Mouse (Mus musculus): ENCODE data around the gene Tmem201. TPM values are rescaled to one million over a fixed set of nuclear protein-coding genes. Genes with fewer than 3 reads are reported as not detected.
"Not testable (repeated sequence)": the region's sequence is repeated elsewhere in the genome, so short reads cannot be mapped to it uniquely, and the experiment has no call there.

The Tmem201 gene
- polyA plus RNA-seq, 1 experiment: 21.7 TPM

DNA sequence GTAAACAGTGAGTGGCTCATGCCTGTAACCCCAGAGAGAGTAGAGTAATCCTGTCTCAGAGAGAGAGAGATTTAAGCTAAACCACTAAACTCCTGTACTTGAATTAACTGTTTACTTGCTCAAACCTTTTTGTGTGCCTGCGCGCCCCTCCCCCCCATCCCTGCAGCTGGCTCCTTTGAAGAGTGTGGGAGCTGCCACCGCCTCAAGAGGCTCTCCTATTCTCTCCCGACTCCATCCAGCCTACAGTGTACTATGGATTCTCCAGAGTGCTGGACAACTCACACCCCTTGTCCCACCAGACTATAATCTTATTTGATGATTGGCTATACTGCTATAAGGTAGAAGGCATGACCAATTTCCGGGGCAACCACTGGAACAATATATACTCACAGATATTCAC is 12.8 kb upstream of the Tmem201 start:
- Histone ChIP-seq H3K27me3 (replicated peaks) (no peaks in the 10 kb centered on the region), H3K4me1 (peaks cover 27% of the 10 kb centered on the region), H3K36me3 (replicated peaks; ENCODE audit: low read length) (peaks cover 68% of the 10 kb centered on the region), H3K4me3 (replicated peaks) (no peak overlapping the region), H3K9me3 (no peaks in the 10 kb centered on the region)
- no peak for TF ChIP-seq FLI1 (IDR thresholded peaks at IDR 0.05; ENCODE audit: low read length)
- no peak for TF ChIP-seq GATA1 (IDR thresholded peaks at IDR 0.05; ENCODE audit: borderline replicate concordance, low read length)

DNA sequence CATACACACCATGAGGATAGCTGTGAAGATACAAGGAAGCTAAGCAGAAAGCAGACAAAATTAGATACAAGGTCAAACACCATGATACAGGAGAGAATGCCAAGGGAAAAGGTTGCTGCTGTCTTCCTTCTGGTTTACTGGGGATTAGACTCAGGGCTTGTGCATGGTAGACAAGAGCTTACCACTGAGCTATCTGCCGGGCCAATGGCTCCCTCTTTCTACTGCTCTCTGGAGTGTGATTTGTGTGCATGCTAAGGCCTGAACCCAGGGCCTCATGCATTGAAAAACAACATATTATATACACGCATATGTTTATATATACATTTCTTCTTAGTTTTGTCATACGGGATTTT is 11.8 kb upstream of the Tmem201 start:
- not testable (repeated sequence) for H3K27me3 ChIP-seq (replicated peaks); H3K9me3 ChIP-seq; H3K4me3 ChIP-seq (replicated peaks)
- Histone ChIP-seq H3K36me3 (replicated peaks; ENCODE audit: low read length) (peaks cover 72% of the 10 kb centered on the region), H3K4me1 (peaks cover 27% of the 10 kb centered on the region)

DNA sequence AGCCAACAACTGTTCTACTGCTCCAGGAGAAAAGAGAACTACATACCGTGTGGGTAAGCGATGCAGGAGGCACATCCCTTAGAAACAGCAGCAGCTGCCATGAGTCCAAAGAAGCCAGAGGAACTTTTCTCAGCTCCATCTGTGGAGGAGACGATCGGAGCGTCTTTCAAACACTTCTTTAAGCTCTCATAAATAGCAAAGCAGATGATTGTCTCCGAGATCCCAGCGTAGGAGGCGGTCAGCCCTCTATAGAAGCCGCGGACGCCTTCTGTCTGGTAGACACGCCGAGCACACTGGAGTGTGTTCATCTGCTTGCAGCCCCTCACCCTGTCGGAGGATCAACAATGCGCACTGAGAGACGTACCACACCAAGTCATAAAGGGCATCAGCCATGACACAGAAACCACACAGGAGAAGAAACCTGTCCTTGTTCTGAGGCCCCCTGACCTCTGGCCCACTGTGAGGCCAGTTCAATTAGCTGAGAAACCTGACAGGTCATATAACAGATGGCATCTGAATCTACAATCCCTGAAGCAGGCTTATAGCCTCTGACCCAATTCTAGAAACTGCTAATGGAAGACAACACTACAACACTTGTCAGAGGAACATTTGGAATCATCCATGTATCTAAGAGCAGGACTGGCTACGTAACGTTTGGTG is 11.3 kb upstream of the Tmem201 start:
- H3K36me3 ChIP-seq (replicated peaks; ENCODE audit: low read length): peaks cover 72% of the 10 kb centered on the region
- no peak for TF ChIP-seq GATA1 (IDR thresholded peaks at IDR 0.05; ENCODE audit: borderline replicate concordance, low read length)
- TF ChIP-seq FLI1 (IDR thresholded peaks at IDR 0.05; ENCODE audit: low read length): no peak

DNA sequence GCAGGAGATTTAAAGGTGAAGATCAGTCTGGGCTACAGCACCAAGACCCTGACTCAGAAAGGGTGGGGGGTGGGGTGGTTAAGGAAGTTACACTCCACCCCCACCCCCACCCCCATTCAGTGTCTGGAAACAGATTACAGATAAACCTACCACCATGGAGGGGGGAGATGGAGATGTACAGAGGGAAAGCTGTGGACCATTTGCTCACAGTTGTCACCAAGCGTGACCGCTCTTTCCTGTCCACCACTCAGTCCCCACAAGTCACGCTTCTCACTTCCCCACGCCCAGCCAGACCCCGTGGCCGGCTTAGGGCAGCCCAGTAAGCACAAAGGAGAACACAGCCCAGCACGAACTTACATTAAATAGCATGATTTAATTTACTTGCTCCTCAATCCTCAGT is 6.3 kb upstream of the Tmem201 start:
- peaks cover 10% of the 10 kb centered on the region for H3K4me1 ChIP-seq
- no peaks in the 10 kb centered on the region for H3K9me3 ChIP-seq
- no peak overlapping the region for H3K4me3 ChIP-seq (replicated peaks)
- peaks cover 56% of the 10 kb centered on the region for H3K36me3 ChIP-seq (replicated peaks; ENCODE audit: low read length)
- no peaks in the 10 kb centered on the region for H3K27me3 ChIP-seq (replicated peaks)
- TF ChIP-seq GATA1 (IDR thresholded peaks at IDR 0.05; ENCODE audit: borderline replicate concordance, low read length): no peak

More for the DNA sequence above, 11.3 kb upstream of the Tmem201 start:
- Histone ChIP-seq H3K27me3 (replicated peaks) (no peaks in the 10 kb centered on the region), H3K4me1 (peaks cover 27% of the 10 kb centered on the region), H3K4me3 (replicated peaks) (no peak overlapping the region), H3K9me3 (no peaks in the 10 kb centered on the region)

DNA sequence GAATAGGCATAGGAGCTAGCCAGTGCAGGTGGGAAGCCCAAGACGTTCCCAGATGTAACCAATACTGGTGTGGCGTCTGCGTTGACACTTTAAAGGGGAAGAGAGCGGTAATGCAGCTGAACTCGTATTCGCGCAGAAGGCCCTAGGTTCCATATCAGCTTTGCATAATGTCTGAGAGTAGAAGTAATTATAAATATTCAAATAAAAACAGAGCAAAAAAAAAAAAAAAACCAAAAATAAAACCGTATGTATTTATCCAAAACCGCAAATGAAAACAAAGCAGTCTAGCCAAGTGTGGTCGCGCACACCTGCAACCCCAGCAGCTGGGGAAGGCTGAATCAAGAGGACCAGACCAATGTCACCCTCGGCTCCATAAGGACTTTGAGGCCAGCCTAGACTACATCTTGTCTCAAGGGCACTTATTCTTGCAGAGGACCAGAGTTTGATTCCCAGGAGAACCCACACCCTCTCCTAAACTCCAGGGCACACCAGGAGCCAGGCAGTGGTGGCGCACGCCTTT is 4.2 kb upstream of the Tmem201 start:
- H3K4me3 ChIP-seq (replicated peaks): no peak overlapping the region
- peaks cover 49% of the 10 kb centered on the region for H3K36me3 ChIP-seq (replicated peaks; ENCODE audit: low read length)
- TF ChIP-seq GATA1 (IDR thresholded peaks at IDR 0.05; ENCODE audit: borderline replicate concordance, low read length) (no peak), FLI1 (IDR thresholded peaks at IDR 0.05; ENCODE audit: low read length) (no peak)
- no peaks in the 10 kb centered on the region for H3K27me3 ChIP-seq (replicated peaks)
- H3K4me1 ChIP-seq: peaks cover 23% of the 10 kb centered on the region
- H3K9me3 ChIP-seq: no peaks in the 10 kb centered on the region

DNA sequence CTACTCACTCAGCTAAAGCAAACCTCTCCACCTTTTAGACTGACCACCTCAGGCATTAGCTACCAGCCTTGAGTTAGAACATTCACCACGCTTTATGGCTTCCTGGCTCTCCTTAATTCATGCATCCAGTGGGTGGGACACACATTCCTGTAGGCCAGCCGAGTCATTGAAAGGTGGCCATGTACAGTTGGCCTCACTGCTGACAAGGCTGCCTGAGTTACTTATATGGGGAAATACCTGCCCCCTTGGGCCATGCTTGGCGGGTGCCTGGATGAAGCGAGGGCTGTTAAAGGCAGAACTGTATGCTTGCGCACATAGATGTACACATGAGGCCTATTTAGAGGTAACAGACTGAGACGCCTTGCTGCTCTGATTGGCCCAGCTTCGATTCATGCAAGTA is 2.5 kb upstream of the Tmem201 start:
- H3K27me3 ChIP-seq (replicated peaks): no peaks in the 10 kb centered on the region
- peaks cover 41% of the 10 kb centered on the region for H3K4me1 ChIP-seq
- H3K4me3 ChIP-seq (replicated peaks): no peak overlapping the region
- H3K36me3 ChIP-seq (replicated peaks; ENCODE audit: low read length): peaks cover 46% of the 10 kb centered on the region
- no peaks in the 10 kb centered on the region for H3K9me3 ChIP-seq
- no peak for TF ChIP-seq GATA1 (IDR thresholded peaks at IDR 0.05; ENCODE audit: borderline replicate concordance, low read length)
- TF ChIP-seq FLI1 (IDR thresholded peaks at IDR 0.05; ENCODE audit: low read length): no peak

DNA sequence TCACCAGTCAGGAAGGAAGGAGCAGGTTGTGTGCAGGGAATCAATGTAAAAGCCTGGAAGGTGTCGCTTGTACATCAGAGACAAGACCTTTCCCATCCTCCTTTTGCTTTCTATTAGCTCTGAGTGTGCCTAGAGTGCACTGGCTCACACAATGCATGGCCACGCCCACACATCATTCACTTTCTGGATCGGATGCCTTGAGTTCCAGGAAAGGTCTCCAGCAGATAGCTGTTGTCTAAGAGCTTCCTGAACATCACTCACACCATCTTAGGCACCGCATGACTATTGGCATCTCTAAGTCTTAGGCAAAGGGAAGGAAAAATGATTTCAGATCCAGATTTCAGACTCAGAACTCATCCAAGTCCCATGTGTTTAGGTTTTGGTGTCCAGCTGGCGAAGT is 1.6 kb upstream of the Tmem201 start:
- TF ChIP-seq GATA1 (IDR thresholded peaks at IDR 0.05; ENCODE audit: borderline replicate concordance, low read length): no peak
- no peak for TF ChIP-seq FLI1 (IDR thresholded peaks at IDR 0.05; ENCODE audit: low read length)
- Histone ChIP-seq H3K9me3 (no peaks in the 10 kb centered on the region), H3K36me3 (replicated peaks; ENCODE audit: low read length) (peaks cover 39% of the 10 kb centered on the region), H3K4me3 (replicated peaks) (no peak overlapping the region), H3K27me3 (replicated peaks) (no peaks in the 10 kb centered on the region), H3K4me1 (peaks cover 49% of the 10 kb centered on the region)

DNA sequence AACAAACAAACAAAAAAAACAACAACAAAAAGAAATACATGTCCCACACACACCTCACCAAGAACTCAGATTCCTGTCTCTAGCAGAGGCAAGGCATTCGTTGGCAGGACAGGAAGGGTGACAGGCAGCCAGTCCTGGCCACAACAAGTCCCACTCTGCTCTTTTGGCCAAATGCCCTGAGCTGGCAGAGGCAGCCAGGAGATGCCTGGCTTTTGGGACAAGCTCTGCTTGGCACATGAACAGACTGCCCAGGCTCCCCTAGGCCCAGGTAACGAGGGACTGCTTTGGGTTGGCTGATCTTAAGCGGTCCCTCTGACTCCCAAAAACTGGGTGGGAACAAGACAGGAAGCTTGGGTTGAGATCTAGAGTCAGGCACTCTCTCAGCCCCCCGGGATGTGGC is 1.3 kb downstream of the Tmem201 start:
- TF ChIP-seq FLI1 (IDR thresholded peaks at IDR 0.05; ENCODE audit: low read length) (no peak), GATA1 (IDR thresholded peaks at IDR 0.05; ENCODE audit: borderline replicate concordance, low read length) (no peak)
- peaks cover 28% of the 10 kb centered on the region for H3K36me3 ChIP-seq (replicated peaks; ENCODE audit: low read length)

DNA sequence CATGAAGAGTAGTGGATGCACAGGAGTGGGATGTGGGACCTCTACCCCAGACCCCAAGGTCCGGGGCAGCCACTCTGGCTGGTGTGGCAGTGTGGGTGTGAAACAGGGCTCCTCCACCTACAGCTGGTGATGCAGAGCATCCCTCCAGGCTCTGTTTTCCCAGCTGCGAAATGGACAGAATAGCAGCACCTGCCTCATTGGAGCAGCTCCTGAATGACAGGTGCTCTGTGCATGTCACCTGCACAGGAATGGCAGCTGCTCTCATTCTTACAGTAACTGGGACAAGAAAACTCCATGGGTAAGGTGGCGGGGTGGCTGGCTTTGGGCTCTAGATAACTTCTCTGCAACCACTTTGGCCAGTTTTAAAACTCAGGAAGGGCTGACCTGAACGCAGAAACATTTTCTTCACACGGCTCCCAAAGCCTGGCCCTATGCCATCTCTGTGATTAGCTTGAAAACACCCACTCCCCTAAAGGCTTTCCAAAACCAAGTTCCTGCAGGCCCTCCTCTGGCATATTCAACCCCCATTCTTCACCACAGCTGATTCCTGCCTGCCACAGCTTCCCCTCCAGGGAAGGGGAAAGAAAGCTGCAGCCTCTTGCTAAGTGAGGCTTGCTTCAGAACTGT is 2.1 kb downstream of the Tmem201 start:
- H3K4me3 ChIP-seq (replicated peaks): no peak overlapping the region
- TF ChIP-seq GATA1 (IDR thresholded peaks at IDR 0.05; ENCODE audit: borderline replicate concordance, low read length): no peak
- TF ChIP-seq FLI1 (IDR thresholded peaks at IDR 0.05; ENCODE audit: low read length): no peak
- H3K4me1 ChIP-seq: peaks cover 87% of the 10 kb centered on the region
- H3K27me3 ChIP-seq (replicated peaks): no peaks in the 10 kb centered on the region
- peaks cover 28% of the 10 kb centered on the region for H3K36me3 ChIP-seq (replicated peaks; ENCODE audit: low read length)
- H3K9me3 ChIP-seq: no peaks in the 10 kb centered on the region

More for the DNA sequence above, 1.3 kb downstream of the Tmem201 start:
- Histone ChIP-seq H3K4me3 (replicated peaks) (peak overlapping the region; percentile 93), H3K4me1 (peaks cover 78% of the 10 kb centered on the region), H3K9me3 (no peaks in the 10 kb centered on the region), H3K27me3 (replicated peaks) (no peaks in the 10 kb centered on the region)

DNA sequence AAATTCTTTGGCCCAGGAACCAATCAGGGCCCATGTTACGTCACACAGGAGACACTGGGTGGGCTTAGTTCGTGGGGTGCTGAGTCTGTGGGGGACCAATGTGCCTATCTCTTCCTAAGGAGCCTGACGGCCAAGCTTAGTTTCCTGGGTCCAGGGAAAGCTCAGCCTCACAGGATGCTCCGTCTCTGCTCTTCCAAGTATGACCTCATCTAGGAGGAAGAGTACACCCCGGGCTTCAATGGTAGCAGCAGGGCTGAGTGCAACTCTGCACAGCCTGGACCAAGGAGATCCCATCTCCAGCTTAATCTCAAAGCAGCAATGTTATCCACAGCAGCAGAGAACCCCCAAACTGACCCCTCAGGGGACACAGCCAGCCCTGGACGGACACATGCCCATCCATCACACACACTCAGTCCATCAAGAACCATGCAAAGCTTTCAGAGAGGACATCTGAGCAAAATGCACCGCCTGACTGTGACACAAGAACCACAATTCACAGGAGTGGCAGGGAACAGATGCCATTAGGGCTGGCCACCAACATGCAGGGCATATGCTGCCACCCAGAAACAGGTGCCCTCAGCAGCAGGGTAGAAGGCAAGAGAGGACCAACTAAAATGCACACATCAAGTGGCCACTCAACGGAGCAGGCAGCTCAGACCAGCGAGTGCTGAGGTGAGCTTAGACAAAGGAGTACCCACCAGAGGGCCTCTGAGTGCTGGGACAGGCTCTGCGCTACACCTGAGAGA is 2.9 kb downstream of the Tmem201 start:
- TF ChIP-seq FLI1 (IDR thresholded peaks at IDR 0.05; ENCODE audit: low read length): no peak
- TF ChIP-seq GATA1 (IDR thresholded peaks at IDR 0.05; ENCODE audit: borderline replicate concordance, low read length): no peak

More for the DNA sequence above, 2.9 kb downstream of the Tmem201 start:
- H3K36me3 ChIP-seq (replicated peaks; ENCODE audit: low read length): peaks cover 32% of the 10 kb centered on the region
- H3K27me3 ChIP-seq (replicated peaks): no peaks in the 10 kb centered on the region
- H3K9me3 ChIP-seq: no peaks in the 10 kb centered on the region
- H3K4me1 ChIP-seq: peaks cover 87% of the 10 kb centered on the region
- H3K4me3 ChIP-seq (replicated peaks): peak overlapping the region; percentile 4
